Mouse (Mus musculus): ENCODE measurements around the gene Mtss1l. TPM values are rescaled to one million over a fixed set of nuclear protein-coding genes. Genes with fewer than 3 reads are reported as not detected.

Gene Mtss1l
- polyA plus RNA-seq, 1 experiment, result 23.0 TPM

DNA sequence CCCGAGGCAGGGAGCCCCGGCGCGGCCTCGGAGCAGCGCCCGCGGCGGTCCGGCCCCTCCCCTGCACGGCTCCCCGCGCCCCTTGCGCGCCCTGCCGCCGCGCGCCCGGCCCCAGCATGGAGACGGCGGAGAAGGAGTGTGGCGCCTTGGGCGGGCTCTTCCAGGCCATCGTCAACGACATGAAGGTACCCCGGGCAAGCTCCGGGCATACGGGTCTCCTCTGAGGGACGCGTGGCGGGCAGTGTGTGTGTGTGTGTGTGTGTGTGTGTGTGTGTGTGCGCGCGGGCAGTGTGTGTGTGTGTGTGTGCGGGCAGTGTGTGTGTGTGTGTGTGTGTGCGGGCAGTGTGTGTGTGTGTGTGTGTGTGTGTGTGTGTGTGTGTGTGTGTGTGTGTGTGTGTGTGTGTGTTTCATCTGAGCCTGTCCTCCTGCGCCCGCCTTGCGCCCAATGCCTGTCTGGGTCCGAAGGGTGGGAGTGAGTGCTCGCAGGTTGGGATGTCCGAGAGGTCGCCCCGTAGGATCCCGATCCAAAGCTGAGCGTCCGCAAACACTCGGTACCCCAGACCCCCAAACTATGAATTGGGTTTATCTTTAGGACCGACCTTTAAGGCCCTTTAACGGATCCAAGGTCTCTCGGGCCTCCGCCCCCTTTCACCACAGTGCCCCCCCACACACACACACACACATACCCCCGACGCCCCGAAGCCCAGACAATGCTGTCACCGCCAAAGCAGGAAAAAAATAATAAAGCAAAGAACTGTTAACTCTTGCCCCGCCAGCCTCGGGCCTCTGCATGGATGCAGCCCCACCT lies 534 bp downstream of the Mtss1l start:
- Histone ChIP-seq H3K4me1 (ENCODE audit: control insufficient read depth, insufficient read depth, low read length) (no peaks in the 10 kb centered on the region), H3K27ac (ENCODE audit: insufficient read depth, low read depth, low read length) (0 out of 2 replicates have a peak overlapping the region, but pooled peaks have one; percentile 5), H3K4me3 (ENCODE audit: insufficient read depth, low read depth, low read length) (peak overlapping the region; percentile 57), H3K36me3 (ENCODE audit: control insufficient read depth, insufficient read depth, low read length) (no peaks in the 10 kb centered on the region), H3K27me3 (replicated peaks; ENCODE audit: control insufficient read depth, insufficient read depth, low read length) (no peaks in the 10 kb centered on the region)
- 4% methylated on average over 55 of the region's 59 CpGs for WGBS
- TF ChIP-seq CTCF (conservative IDR thresholded peaks at IDR 0.05; ENCODE audit: insufficient read depth, insufficient read length, low read depth, low read length) (no peak), POLR2A (IDR thresholded peaks at IDR 0.05; ENCODE audit: low read depth, low read length) (no peak)
- DNase-seq, result peak; percentile 38

DNA sequence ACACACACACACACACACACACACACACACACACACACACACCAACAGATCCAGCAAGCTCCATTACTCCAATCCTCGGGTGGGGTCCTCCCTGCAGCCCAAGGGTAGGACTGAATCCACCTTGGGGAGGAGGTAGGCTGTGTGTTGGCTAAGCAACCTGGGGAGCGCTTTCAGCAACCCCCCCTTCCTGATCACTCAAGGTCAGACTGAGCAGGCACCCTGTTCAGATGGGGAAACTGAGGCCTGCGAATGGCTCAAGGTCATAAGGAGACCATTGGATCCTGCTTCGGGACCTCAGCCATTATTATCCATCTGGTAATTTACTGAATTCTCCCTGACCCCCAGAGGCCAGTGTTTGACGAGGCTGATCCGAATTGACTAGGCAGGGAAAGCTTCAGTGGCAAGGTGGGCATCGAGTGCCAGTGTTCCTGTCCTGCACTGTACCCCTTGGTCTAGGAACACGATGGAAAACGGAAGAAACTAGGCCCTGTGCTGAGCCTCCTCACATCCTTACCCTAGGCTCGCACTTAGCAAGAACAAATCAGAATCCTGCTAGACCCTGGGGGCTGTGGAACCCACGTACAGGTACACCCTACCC lies 1.2 kb downstream of the Mtss1l start:
- Histone ChIP-seq H3K4me3 (ENCODE audit: insufficient read depth, low read depth, low read length) (peak overlapping the region; percentile 57), H3K27ac (ENCODE audit: insufficient read depth, low read depth, low read length) (no peak overlapping the region), H3K4me1 (ENCODE audit: control insufficient read depth, insufficient read depth, low read length) (no peaks in the 10 kb centered on the region), H3K36me3 (ENCODE audit: control insufficient read depth, insufficient read depth, low read length) (no peaks in the 10 kb centered on the region), H3K27me3 (replicated peaks; ENCODE audit: control insufficient read depth, insufficient read depth, low read length) (no peaks in the 10 kb centered on the region)
- 51% methylated on average over 11 of the region's 11 CpGs for WGBS
- TF ChIP-seq CTCF (conservative IDR thresholded peaks at IDR 0.05; ENCODE audit: insufficient read depth, insufficient read length, low read depth, low read length), result no peak
- no peak for TF ChIP-seq POLR2A (IDR thresholded peaks at IDR 0.05; ENCODE audit: low read depth, low read length)
- no peak for DNase-seq

- Histone ChIP-seq H3K4me3 (ENCODE audit: insufficient read depth, low read depth, low read length) (no peak overlapping the region), H3K4me1 (ENCODE audit: control insufficient read depth, insufficient read depth, low read length) (no peaks in the 10 kb centered on the region), H3K36me3 (ENCODE audit: control insufficient read depth, insufficient read depth, low read length) (no peaks in the 10 kb centered on the region), H3K27me3 (replicated peaks; ENCODE audit: control insufficient read depth, insufficient read depth, low read length) (no peaks in the 10 kb centered on the region), H3K27ac (ENCODE audit: insufficient read depth, low read depth, low read length) (no peak overlapping the region)
- no peak for TF ChIP-seq CTCF (conservative IDR thresholded peaks at IDR 0.05; ENCODE audit: insufficient read depth, insufficient read length, low read depth, low read length)
- TF ChIP-seq POLR2A (IDR thresholded peaks at IDR 0.05; ENCODE audit: low read depth, low read length), result no peak
- DNase-seq, result no peak
- 78% methylated on average over 3 of the region's 3 CpGs for WGBS
Observed at GRCm38 (mm10) chr8:110724493-110724892, 3.2 kb downstream of the Mtss1l start.

- DNase-seq, result peak; percentile 17
- Histone ChIP-seq H3K27ac (ENCODE audit: insufficient read depth, low read depth, low read length) (no peak overlapping the region), H3K36me3 (ENCODE audit: control insufficient read depth, insufficient read depth, low read length) (no peaks in the 10 kb centered on the region), H3K27me3 (replicated peaks; ENCODE audit: control insufficient read depth, insufficient read depth, low read length) (no peaks in the 10 kb centered on the region), H3K4me3 (ENCODE audit: insufficient read depth, low read depth, low read length) (no peak overlapping the region), H3K4me1 (ENCODE audit: control insufficient read depth, insufficient read depth, low read length) (no peaks in the 10 kb centered on the region)
- WGBS, result 68% methylated on average over 7 of the region's 7 CpGs
- no peak for TF ChIP-seq POLR2A (IDR thresholded peaks at IDR 0.05; ENCODE audit: low read depth, low read length)
- TF ChIP-seq CTCF (conservative IDR thresholded peaks at IDR 0.05; ENCODE audit: insufficient read depth, insufficient read length, low read depth, low read length), result no peak
Observed at GRCm38 (mm10) chr8:110725084-110725838, 4.0 kb downstream of the Mtss1l start.

DNA sequence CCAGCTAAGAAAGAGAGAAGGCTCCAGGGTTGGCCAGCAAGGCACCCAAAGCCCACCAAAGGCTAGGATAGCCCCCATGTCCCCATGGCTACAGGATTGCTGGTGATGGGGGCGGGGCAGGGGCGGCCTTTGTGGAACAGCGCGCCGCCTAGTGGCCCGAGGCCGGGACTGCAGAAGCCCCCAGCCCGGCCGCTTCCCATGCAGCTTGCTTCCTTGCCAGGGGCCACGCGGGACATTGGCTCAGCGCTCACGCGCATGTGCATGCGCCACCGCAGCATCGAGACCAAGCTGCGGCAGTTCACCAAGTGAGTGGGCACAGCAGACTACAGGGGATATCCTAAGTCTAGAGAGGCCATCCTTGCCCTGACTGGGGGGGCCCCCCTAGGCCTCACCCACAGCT lies 5.6 kb downstream of the Mtss1l start:
- H3K4me3 ChIP-seq (ENCODE audit: insufficient read depth, low read depth, low read length), result no peak overlapping the region

GRCm38 (mm10) chr8:110731346-110731859 lies 10.1 kb downstream of the Mtss1l start:
- Histone ChIP-seq H3K27ac (ENCODE audit: insufficient read depth, low read depth, low read length) (no peak overlapping the region), H3K4me3 (ENCODE audit: insufficient read depth, low read depth, low read length) (no peak overlapping the region), H3K4me1 (ENCODE audit: control insufficient read depth, insufficient read depth, low read length) (no peaks in the 10 kb centered on the region), H3K27me3 (replicated peaks; ENCODE audit: control insufficient read depth, insufficient read depth, low read length) (no peaks in the 10 kb centered on the region), H3K36me3 (ENCODE audit: control insufficient read depth, insufficient read depth, low read length) (no peaks in the 10 kb centered on the region)
- 93% methylated on average over 8 of the region's 8 CpGs for WGBS
- TF ChIP-seq POLR2A (IDR thresholded peaks at IDR 0.05; ENCODE audit: low read depth, low read length), result no peak
- no peak for TF ChIP-seq CTCF (conservative IDR thresholded peaks at IDR 0.05; ENCODE audit: insufficient read depth, insufficient read length, low read depth, low read length)
- no peak for DNase-seq

More for the DNA sequence above, 5.6 kb downstream of the Mtss1l start:
- H3K27ac ChIP-seq (ENCODE audit: insufficient read depth, low read depth, low read length), result no peak overlapping the region
- WGBS, result 21% methylated on average over 18 of the region's 18 CpGs
- no peak for TF ChIP-seq POLR2A (IDR thresholded peaks at IDR 0.05; ENCODE audit: low read depth, low read length)
- peak; percentile 52 for TF ChIP-seq CTCF (conservative IDR thresholded peaks at IDR 0.05; ENCODE audit: insufficient read depth, insufficient read length, low read depth, low read length)
- H3K27me3 ChIP-seq (replicated peaks; ENCODE audit: control insufficient read depth, insufficient read depth, low read length), result no peaks in the 10 kb centered on the region
- DNase-seq, result peak; percentile 38
- no peaks in the 10 kb centered on the region for H3K36me3 ChIP-seq (ENCODE audit: control insufficient read depth, insufficient read depth, low read length)
- H3K4me1 ChIP-seq (ENCODE audit: control insufficient read depth, insufficient read depth, low read length), result no peaks in the 10 kb centered on the region

Data from kidney, adult 2 months (tissue).